Mouse (Mus musculus): ENCODE measurements around the gene Tmem125. TPM values are rescaled to one million over a fixed set of nuclear protein-coding genes. Genes with fewer than 3 reads are reported as not detected.

Gene Tmem125
- total RNA-seq, 2 experiments from 2014 or later: not detected

Other genes starting within 250 kb of the Tmem125 start
- 1 to 10 TPM; 5.7 to 6.5 TPM for gene Szt2, start 134.8 kb downstream of the Tmem125 start, total RNA-seq (2021)
- gene Med8, start 134.7 kb downstream of the Tmem125 start, total RNA-seq (2021): 10 to 100 TPM; 36.3 to 37.8 TPM
- gene Elovl1, start 116.0 kb downstream of the Tmem125 start, total RNA-seq (2021): 1 to 10 TPM; 5.8 to 7.6 TPM
- gene Cdc20, start 106.7 kb downstream of the Tmem125 start, total RNA-seq (2021): under 1 TPM; 0.69 to 0.97 TPM
- not detected for gene Mpl, start 86.5 kb downstream of the Tmem125 start, total RNA-seq (2021)
- 10 to 100 TPM; 15.3 to 16.8 TPM for gene Tie1, start 54.0 kb downstream of the Tmem125 start, total RNA-seq (2021)
- not detected for gene 2610528J11Rik, start 17.0 kb downstream of the Tmem125 start, total RNA-seq (2021)
- not detected for gene Cfap57, start 76.7 kb upstream of the Tmem125 start, total RNA-seq (2021)
- gene Ebna1bp2, start 76.8 kb upstream of the Tmem125 start, total RNA-seq (2021): 10 to 100 TPM; 21.7 to 28.9 TPM
- gene Olfr62, start 114.9 kb upstream of the Tmem125 start, total RNA-seq (2021): not detected
- not detected for gene Olfr1342, start 148.7 kb upstream of the Tmem125 start, total RNA-seq (2021)
- gene Olfr1341, start 159.5 kb upstream of the Tmem125 start, total RNA-seq (2021): not detected
- gene Olfr1340, start 176.1 kb upstream of the Tmem125 start, total RNA-seq (2021): not detected
- not detected for gene Olfr1339, start 188.1 kb upstream of the Tmem125 start, total RNA-seq (2021)
- not detected for gene Olfr1338, start 214.7 kb upstream of the Tmem125 start, total RNA-seq (2021)
- not detected for gene Olfr1337, start 238.5 kb upstream of the Tmem125 start, total RNA-seq (2021)

Measured in gastrocnemius, postnatal 36 days (tissue).